Mouse (Mus musculus): ENCODE measurements around the gene Ppp1r14a.

Gene Ppp1r14a

GRCm38 (mm10) chr7:29303738-29304462, 14.8 kb downstream of the Ppp1r14a start, which contains the start of gene Dpf1:
Dpf1 (plus strand) TSS chr7:29303951.
- no peak for DNase-seq (ENCODE audit: low read depth, low spot score)

DNA sequence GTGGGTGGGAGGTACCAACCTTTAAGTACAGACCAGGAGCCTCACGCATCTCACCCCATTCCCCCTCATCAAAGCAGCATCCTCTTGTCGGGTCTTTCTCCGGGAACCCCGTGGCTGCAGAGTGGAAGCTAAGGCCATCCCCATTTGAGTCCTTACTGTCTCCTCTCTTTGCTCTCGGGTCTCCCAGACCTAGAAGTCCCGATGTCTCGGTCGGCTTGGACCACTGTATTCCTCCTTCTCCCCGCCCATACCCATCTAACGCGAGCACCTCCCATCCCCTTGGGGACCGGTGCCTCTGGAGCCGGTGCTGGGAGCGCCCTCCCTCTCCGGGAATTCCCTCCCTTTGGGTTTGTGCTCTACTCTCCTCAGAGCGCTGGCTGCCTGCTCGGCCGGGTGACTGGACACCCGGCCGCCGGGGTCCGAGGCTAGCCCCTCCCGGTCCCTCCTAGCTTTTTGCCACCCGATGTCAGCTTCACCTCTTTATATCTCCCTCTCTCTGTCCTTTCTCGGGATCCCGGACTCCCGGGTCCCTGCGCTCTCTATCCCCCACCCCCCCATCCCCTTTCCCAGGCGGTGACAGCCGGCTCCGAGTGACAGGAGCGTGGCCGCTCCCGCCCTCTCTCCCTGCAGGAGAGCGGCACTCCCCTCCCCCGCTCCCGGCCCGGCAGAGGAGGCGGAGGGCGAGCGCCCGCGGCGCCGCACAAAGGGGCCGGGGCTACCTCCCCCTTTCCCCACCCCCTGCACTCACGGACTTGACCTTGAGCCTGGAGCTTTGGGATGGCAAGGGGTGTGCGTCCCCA, 15.6 kb downstream of the Ppp1r14a start:
- DNase-seq (ENCODE audit: low read depth, low spot score): no peak

- DNase-seq (ENCODE audit: low read depth, low spot score): no peak
Observed at GRCm38 (mm10) chr7:29305263-29305988, 16.3 kb downstream of the Ppp1r14a start.

- no peak for DNase-seq (ENCODE audit: low read depth, low spot score)
Observed at GRCm38 (mm10) chr7:29306108-29306507, 17.0 kb downstream of the Ppp1r14a start.

GRCm38 (mm10) chr7:29306619-29307018, 17.5 kb downstream of the Ppp1r14a start:
- DNase-seq (ENCODE audit: low read depth, low spot score): no peak

DNA sequence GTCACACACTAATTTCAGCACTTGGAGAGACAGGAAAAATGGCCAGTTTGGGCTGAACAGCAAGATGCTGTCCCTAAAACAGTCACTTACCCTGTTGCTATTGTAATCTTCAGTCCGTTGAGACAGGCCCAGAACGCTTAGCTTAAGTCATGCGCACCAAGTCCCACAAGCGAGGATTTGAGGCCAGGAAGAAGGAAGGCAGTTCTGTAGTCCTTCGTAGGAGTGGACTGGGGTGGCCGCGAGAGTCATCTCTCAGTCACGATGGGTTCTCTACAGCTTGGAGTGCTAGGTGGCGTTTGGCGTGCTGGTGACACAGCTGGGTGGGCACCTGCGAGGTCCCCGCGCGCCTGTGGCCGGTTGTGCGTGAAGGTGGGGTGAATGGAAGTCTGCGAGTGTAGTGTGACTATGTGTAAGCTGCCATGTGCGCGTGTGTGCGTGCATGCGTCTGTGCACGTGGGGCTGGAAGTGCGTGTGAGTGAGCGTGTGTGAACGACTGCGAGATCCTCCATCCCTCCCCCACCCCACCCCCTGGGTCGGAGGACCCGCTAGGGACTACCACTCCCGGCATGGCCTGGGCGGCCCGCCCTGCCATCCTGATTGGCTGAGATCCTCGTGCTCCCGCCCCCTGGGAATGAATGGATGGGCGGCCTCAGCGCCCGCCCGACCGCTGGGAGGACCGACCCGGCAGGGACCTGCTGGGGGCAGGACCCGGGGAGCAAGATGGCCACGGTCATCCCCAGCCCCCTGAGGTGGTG, 18.4 kb downstream of the Ppp1r14a start:
- DNase-seq (ENCODE audit: low read depth, low spot score): peak; percentile 85

DNA sequence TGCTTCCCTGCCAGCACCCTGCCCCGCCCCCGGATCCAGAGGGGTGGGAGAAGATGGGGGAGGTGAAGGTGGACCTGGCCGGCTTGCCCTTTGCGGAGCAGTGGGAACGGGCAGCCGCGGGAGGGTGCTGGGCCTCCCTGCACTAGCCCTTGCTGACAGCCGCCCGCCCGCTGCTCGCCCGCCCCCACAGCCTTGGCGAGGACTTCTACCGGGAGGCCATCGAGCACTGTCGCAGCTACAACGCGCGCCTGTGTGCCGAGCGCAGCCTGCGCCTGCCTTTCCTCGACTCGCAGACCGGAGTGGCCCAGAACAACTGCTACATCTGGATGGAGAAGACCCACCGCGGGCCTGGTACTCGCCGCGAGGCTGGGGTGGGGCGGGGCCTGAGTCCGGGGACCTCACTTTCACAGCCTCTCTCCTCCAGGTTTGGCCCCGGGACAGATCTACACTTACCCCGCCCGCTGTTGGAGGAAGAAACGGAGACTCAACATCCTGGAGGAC, 20.2 kb downstream of the Ppp1r14a start:
- no peak for DNase-seq (ENCODE audit: low read depth, low spot score)

DNA sequence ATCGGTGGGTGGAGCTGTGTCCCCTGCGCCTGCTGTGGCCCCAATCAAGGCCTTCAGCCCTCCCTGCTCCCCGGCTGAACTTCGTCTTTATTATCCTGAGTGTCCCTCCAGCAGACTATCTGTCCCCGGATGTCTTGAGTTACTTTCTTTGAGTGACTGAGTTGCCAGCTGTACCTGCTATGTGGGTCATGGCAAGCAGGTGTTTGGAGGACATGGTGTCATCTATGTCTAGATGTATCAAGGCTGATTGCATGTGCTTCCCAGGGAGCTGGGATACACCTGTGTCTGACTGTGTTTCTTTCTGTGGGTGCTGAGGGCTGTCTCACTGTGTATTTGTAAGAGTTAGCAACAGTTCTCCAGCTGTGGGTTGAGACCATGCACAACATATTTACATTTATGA, 20.6 kb downstream of the Ppp1r14a start:
- DNase-seq (ENCODE audit: low read depth, low spot score): no peak

- DNase-seq (ENCODE audit: low read depth, low spot score): no peak
Observed at GRCm38 (mm10) chr7:29313051-29313450, 23.9 kb downstream of the Ppp1r14a start.

DNA sequence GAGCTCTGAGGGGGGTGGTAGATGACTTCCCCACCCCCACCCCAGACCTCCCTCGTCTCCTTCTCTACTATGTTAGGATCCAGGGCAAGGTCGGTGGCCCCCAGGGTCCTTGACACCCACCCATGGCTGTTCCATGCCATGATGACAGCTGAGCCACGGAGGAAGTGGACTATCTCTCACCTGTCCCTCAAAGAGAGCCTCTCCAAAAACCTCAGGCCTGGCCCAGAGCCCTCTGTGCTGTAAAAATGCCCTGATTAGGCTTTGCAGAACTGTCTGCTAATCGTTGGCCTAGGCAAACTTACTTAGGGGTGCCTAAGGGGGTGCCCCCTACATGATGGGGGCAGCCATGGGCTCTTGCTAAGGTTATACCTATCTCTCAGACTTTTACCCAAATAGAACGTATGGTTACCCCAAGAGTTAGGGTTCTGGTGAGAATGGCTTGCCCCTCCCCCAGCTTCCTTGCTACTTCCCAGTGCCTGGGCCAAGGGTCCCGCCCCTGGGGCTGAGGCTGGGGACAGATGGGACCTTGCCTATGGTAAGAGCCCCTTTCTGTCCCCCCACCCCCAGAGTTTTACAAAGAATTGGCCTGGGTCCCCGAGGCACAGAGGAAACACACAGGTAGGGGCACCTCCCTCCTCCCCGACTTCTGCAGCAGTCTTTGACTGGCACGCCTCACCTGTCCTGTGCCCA, 24.6 kb downstream of the Ppp1r14a start:
- DNase-seq (ENCODE audit: low read depth, low spot score): no peak

- no peak for DNase-seq (ENCODE audit: low read depth, low spot score)
Observed at GRCm38 (mm10) chr7:29314844-29315628, 25.9 kb downstream of the Ppp1r14a start.

DNA sequence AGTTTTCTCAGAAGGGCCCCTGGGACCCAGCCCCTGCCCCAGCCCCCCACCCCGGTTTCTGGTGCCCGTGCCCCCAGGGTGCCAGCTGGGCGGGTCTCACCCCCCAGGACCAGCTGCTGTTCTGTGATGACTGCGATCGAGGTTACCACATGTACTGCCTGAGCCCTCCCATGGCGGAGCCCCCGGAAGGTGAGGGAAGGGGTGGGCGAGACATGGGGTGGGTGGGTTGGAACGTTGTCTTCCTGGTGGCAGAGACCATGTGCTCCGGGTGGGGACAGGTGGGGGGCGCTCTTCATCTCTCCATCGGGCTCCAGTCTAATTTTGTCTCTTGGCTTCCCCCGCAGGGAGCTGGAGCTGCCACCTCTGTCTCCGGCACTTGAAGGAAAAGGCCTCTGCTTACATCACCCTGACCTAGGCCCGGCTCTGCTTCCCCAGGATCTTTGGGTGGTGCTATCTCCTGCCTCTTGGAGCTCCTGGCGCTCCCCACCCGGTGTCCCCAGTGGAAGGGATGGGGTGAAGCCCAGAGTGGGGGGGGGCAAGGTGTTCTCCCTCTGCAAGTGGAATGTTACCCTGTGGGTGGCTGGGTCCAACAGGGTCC, 27.1 kb downstream of the Ppp1r14a start:
- DNase-seq (ENCODE audit: low read depth, low spot score): no peak

DNA sequence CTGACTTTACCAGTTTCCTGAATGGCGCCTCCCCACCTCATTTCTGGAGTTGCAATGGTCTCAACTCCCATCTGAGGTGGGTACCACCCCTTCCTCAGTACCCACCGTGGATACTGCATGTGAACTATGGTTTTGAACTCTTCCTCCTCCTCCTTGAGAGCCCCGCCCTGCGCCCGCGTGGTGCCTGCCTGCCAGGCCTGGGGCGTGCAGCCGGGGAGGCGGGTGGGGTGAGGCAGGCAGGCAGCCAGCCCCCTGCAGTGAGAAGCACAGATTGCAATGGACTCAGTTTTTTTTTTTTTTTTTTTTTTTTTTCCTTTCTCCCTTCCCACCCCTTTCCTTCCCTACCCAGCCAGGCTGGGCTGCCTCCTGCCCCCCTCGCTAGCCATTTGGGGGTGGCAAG, 27.9 kb downstream of the Ppp1r14a start:
- DNase-seq (ENCODE audit: low read depth, low spot score): no peak

DNA sequence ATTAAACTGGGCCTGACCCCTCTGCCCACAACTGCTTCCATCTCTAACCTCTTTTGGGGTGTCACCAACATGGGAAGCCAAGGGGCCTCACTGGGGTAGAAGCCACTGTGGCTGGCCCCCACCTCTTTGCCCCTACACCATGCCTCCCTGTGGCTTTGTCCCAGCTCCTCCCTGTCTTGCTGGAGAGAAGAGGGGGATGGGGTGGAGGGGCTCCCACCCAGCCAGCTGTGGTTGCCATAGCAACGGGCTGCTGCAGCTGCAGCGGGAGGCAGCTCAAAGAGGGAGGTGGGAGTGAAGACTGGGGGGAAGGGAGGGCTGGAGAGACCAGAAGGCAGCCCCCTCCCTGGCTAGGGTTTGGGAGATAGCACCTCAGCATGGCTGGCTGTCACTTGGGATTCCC, 28.4 kb downstream of the Ppp1r14a start:
- DNase-seq (ENCODE audit: low read depth, low spot score): peak; percentile 82

GRCm38 (mm10) chr7:29318115-29318911, 29.2 kb downstream of the Ppp1r14a start:
- DNase-seq (ENCODE audit: low read depth, low spot score): no peak

DNA sequence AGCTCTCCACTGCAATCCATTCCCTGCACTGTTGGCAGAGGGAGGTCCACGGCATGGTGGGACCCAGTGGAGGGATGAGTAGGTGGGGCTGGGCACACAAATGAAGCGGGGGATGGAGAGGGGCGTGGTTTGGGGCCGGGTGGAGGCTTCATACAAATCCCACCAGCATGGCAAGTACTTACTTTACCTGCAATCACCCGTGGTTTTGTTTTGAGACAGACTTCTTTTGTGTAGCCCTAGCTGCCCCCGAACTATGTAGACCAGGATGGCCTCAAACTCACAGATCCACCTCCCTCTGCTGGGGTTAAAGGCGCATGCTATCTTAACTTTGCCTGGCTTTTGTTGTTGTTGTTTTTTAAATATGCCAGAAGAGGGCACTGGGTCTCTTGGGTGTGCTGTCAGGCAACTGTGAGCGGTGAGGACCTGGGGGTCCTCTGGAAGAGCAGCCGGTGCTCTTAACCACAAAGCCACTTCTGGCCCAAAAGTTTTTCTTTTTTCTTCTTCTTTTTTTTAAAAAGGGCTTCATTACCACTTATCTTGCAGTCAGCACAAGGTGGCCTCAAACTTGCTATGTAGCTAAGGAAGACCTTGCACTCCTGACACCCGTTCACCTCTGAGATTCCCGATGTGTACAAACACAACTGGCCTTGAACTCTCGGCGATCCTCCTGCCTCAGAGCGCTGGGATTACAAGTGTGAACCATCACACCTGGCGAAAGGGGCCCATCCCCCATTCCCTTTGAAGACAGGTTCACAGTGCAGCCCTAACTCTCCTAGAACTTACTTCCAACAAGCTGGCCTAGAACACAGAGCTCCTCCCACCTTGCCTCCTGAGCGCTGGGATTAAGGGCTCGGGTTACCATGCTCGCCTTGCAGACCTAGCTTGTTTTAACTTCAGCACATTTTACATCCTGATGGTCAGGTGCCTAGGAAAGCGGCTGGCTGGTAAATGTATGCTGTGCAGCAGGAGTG, 30.5 kb downstream of the Ppp1r14a start:
- no peak for DNase-seq (ENCODE audit: low read depth, low spot score)

DNA sequence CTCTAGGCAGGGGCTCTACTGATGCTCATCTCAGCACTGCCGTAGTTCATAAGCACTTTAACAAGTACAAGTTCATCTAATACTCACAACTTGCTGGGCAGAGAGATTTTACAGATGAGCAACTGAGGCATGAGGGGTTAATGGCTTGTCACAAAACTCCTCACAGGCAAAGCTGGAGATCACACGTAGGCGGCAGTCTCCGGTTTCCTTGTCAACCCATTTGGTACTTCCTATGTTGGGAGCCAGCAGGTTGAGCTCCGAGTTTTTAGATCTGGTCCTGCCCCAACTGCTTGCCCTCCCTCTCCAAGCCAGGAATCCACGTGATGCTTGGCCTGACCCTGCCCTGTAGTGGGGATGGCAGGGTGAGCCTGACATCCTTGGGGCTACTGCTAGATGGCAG, 38.0 kb downstream of the Ppp1r14a start:
- no peak for DNase-seq (ENCODE audit: low read depth, low spot score)

- no peak for DNase-seq (ENCODE audit: low read depth, low spot score)
Observed at GRCm38 (mm10) chr7:29328984-29329383, 39.9 kb downstream of the Ppp1r14a start.

Measured in embryo, embryonic 11.5 days (tissue).